Mouse (Mus musculus) retina, postnatal 1 day (tissue): ENCODE measurements at regions not wholly inside any gene's neighbourhood (a gene's known extent, or its start where the extent isn't known, plus 50 kb on each side); places are given as distances from the start of the nearest gene placed in this dataset.
A peak's percentile ranks its signal among the peaks of the same experiment; 100 is the strongest.

Source experiments
- DNase-seq: peaks from one replicate; pipeline ENCODE4 v3.0.0-alpha.2; 2012

DNA sequence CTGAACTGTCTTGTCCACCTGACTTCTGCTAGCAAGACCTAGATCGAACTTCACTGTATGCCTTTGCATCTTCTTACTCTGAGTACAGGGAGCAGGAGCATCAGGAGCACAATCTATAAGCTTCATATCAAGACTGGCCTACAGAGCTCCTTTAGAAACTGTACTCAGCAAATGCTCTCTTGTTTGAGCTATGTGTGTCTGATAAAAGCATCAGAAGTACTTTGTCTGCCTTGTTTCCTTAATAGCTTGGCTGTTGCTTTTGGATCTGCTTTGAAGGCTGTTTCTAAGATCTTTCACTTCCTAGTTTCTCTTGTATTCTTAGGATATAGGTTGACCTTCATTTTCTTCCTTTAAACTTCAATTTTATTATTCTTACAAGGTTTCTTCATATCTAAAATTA lies 175.3 kb upstream of the Cypt12 start:
- no peak for DNase-seq

DNA sequence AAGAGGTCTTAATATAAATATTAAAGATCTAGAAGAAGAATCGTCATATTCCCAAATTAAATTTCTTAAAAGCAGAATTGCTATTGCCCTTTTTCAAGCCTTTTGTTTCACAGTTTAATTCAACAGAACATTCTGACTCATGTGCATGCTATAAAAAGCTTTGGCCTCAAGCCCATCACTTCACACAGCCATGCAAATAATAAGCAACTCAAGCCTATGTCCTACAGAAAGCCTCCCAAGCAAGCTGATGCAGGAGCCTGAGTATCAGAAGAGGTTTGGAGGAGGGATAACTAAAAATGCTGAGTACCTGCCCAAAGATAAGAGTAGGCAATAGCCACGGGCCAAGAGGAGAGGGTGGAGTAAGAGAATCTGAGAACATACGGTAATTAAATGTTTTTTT lies 169.1 kb upstream of the Cypt12 start:
- peak; percentile 8 for DNase-seq

DNA sequence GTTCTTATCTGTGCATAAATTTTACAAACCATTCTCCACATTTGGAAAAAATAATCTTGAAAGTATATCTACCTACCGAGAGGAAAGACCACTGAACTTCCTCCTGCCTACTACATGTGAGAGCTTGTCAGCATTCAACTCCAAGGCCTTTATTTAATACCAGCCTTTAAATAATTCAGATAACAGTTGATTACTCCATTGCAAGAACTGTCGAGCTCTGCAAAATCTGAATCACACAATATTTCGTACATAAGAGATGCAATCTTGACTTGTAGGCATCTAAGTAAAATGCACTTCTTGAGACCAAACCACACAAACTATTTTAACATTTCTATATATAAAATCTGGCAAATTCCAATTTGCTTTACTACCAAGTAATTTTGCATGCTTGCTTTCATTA lies 164.1 kb upstream of the Cypt12 start:
- DNase-seq: peak; percentile 25

DNA sequence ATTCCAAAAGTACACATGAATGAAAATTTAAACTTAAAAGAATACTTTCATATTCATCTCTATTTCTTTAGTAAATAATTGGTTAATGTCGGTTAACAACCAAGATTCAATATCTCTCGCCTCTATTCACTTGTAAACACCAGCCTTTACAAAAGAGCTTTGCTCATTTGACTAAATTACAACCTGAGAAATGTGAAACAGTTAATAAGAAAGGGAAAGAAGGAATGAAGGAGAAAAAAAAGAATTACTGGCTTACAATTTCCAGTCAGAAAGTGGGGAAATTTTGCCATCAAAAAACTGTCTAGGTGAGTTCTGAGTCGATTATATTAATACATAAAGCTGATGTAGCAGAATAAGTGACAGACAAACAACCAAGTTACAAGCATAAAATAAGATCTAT lies 163.6 kb upstream of the Cypt12 start:
- DNase-seq: peak; percentile 18

DNA sequence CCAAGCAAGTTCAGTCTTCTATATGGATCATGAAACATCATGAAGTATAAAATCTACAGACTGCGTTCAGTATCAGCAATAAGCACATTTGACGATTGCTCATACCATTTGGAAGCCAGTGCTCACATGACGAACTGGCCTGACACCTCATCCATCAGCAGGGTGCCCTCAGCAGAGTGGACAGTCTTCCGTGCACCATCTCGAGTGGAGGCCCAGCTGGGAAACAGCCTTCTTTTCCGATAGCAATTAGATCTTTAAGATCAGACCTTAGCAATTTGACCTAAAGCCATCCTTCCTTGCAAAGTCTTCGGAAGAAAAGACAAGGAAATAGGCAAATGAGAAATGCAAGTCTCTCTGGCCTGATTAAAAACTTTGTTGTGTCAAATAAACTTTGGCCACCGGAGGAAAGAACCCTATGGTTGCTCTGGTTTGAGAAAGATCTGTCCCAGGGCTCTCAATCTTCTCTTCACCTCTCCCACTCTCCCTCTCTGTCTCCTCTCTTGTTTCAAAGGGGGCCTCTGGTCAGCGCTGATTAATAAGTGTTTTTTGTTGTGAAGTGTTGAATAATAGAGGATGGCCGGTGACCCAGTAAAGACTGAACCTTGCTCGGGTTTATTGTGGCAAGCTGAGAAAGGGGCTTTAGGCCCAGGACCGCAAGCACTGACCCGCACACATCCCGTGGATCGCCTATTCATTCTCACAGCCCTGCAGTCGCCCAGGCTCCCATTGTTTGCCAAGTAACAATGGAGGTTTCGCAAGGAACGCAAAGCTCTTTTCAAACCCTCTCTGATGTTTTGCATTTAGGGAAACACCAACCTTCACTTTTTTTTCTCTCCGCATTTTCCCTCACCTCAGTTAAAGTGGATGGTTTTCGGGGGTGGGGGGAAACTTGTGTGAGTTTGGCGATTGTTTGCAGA lies 162.8 kb upstream of the Cypt12 start:
- DNase-seq: peak; percentile 94

DNA sequence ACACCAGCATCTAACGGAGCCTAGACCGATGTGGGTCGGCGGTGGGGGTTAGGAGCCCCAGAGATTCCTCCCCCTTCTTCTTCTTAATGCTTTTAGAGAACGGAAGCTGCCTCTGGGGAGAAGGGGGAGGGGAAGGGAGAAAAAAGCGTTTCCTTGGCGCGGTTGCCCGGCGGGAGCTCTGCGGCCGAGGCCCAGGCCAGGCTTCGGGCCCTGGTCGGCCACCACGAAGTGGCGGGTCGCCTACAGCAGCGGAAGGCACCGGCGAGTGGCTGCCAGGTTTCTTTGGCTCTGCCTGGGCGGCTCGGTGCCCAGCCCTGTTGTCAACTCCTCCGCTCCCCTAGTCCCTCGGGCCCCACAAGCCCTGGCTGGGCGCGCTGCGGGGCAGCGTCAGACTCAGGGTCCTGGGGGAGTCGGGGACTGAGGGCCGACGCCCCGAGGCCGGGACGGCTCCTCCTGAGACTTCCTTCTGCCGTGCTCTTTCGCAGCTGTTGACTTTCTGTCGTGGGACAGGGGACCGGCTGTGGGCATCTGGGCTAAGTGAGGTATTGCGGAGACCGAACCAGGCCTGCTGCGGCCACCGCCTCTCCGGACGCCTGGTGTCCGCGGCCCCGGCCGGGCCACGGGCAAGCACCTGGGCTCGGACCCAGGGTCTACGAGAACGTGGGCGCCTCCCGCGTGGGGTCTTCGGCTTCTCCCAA lies 162.0 kb upstream of the Cypt12 start:
- DNase-seq: peak; percentile 94

DNA sequence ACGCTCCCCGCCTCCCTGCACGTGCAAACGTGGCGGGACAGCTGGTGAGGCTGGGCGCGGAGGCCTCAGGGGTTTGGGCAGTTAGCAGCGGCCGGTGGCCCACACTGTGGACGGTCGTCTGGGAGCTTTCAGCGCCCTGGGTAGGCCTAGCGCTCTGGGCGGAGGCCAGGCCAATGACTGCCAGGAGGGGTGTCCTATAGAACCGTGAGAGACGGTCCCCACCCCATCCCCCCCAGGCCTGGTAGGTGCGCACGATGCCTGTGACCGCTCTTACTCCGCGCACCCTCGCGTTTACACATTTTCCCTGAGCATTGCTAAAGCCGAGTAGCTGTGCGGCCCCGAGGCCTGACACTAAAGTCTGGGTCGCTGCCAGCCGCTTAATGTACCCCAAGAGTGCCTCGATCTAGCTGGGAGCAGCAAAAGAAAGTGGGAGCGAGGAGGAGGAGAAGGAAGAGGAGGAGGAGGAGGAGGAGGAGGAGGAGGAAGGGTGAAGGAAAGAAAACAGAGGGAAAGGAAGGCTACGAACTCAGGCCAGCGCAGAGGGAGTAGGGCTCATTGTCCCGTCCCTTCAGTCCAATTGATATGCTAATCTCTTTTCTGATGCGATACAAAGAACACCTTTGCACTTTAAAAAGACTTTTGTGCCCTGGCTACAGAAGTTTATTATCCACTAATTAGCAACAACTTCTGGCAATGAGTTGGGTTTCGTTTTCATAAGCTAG lies 161.3 kb upstream of the Cypt12 start:
- peak; percentile 90 for DNase-seq

DNA sequence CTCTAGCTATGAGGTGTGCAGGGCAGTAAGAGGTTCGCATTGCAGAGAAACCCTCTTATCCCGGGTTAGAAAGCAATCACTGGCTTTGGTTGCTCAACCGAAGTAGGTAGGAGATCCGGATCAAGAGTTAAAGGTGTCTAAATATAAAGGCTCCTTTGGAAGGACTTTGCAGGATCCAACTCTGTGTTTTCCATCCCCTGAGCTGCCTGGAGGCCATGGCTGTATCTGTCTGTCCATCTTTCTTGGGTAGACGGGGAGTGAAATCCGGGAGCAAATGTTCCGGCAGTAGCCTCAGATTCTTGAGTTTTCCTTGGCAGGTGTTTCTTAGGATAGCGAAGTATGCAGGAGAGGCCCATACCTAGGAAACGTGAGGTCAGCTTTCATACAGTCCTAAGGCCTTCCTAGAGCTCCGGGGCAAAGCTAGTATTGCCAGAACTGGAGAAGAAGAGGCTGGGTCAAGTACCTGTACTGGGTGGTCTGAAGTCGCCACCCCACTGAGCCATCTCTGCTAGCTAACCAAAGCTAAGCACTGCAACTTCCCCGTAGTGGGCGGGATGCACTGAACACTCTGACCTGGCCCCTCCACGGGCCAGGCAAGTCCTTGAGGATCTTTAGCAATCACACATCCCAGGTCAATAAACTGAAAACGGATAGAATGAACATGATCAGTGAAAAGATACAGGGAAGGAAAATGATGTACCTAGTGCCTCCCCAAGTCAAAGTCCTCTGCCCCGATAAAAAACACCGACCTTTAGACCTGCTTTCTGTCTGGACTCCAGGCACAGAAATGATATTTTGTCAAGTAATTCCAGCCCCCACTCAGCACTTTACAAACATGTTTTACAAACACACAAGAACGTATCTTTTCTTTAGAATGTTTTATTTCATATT lies 160.5 kb upstream of the Cypt12 start:
- peak; percentile 59 for DNase-seq

DNA sequence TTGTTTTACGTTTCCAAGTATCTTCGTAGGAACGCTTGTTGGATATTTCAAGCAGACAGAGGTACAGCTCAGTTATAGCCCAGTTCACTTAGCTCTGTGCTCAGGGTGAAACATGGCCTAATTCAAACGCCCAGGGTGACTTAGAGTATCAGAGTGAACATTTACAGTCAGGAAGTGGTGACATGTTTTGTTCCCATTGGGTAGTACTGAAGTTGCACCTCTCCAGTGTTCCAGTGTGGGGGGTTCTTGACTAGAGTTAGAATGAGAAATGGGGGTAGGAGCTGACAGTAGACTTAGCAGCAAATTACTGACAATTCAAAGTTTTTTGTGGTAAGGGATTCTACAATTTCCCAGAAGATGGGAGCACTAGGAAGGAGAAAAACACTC lies 159.9 kb upstream of the Cypt12 start:
- DNase-seq: peak; percentile 50

DNA sequence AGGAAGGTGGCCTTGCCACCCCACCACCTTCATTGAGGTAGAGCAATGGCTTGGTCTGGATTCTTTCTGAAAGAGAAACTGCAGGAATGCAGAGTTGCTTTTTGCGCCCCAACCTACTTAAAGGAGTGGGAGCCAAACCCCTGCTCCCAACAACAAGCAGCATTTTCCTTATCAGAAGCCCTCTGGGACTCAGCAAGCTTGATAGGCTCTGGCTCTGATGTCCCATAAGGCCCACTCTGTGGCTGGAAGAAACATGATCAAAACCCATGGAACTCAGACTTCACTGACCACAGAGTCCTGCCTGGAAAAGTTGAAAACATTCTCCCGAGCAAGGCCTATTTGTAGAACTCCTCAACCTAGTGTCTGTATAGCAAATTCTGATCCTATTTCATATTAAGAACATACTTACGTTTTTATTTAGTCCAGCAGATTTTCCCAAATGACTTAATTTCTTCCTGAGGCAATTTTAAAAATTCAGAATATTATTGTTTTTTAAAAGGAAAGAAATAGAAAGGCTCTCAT lies 159.4 kb upstream of the Cypt12 start:
- peak; percentile 50 for DNase-seq

DNA sequence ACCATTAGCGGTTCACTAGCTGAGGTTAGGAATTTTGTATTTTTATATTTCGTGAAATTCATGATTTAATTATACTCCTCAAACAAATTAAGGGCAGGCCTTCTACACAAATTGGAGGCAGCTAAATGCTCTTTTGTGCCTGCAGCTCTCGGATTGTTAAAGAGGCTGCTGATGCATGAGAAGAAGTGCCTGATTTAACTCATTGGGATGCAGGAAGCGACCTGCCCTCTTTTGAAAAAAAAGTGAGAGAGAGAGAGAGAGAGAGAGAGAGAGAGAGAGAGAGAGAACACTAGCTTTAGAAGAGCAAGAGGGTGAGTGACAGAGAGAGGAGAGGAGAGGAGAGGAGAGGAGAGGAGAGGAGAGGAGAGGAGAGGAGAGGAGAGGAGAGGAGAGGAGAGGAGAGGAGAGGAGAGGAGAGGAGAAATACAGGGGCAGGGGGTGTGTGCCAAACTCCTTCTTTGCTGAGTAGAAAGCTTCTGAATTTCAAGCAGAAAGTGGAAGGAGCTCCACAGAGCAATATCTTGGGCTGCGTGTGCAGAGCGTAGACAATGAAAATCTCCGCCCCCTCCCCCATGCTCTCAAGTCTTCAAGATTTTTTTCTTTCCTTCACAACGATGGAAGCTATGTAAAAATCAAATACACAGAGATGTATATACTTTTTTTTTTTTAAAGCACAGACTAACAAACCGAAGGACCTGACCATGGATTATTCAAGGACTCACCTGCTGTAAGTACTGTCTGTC lies 158.6 kb upstream of the Cypt12 start:
- peak; percentile 88 for DNase-seq

DNA sequence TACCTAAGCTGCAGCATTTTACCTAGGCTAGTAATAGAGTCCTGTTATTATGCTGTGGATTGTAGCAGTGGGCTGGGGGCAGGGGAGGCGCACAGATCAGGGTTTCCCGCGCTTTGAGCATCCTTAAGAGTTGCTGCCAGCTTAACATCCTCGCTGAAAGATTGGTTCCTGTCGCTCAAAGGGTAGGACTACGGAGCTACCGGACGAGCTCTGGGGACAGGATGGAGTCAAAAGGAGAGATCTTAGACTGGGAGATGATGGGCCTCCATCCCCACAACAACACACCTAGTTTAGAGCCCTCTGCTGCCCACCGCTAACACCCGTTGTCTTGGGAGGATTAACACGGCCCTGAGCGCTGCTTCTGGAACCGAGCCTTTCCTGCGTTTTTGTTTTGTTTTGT lies 157.9 kb upstream of the Cypt12 start:
- peak; percentile 77 for DNase-seq

DNA sequence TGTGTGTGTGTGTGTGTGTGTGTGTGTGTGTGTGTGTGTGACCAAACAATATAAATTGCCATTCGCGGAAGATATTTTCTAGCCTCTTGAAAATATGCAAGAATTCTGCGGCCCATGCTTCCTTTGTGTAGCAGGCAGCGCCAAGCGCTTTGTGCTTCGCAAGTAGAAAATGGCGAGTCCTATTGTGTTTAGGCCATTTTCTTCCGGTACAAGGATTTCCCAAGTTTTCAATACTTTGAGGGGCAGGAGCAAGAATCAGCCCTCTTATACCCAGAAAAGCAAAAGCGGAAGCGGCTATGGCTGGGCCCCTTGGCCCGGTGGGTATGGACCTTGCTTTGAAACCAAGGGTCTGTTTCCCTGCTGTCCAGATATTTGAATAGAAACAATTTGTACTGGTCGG lies 157.4 kb upstream of the Cypt12 start:
- peak; percentile 64 for DNase-seq

DNA sequence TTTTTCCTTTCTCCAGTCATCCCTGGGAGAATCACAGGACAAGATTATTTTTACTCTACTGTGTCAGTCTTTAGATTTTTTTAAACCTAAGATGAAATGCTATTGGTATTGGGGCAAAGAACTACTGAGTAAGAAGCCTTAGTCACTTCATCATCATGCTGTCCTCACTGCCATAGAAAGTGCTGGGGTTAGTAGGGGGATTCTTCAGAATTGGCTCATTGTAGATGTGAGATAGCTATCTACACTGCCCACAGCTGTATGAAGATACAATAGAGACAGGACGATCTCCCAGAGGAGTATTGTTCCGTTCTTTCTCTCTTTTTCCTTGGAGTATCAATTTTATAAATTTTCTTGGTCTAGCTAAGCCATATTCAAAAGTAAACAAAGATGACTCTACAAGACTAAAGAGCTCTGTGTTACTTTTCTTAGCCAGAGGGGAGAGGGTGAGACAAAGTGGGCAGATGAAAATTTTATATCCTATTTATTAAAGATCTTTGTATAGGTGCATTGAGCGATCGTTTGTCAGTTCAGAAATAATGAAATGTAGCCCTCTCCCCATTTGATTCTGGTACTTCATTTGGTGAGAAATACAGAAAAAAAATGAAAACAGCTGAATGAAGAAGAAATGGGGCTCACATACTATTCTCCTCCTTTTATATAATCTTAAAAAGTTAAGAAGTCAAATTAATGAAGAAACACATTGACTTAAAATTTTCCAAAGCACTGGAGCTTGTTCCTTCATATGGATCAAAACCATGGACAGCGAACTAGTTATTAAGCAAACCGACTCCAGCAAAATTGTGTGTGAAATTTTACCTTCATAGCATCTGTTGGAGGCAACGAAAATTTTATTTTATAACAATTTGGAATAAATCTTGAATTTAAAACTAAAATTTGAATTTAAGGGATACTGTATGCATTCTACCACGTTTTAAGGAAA lies 156.6 kb upstream of the Cypt12 start:
- DNase-seq: peak; percentile 54

DNA sequence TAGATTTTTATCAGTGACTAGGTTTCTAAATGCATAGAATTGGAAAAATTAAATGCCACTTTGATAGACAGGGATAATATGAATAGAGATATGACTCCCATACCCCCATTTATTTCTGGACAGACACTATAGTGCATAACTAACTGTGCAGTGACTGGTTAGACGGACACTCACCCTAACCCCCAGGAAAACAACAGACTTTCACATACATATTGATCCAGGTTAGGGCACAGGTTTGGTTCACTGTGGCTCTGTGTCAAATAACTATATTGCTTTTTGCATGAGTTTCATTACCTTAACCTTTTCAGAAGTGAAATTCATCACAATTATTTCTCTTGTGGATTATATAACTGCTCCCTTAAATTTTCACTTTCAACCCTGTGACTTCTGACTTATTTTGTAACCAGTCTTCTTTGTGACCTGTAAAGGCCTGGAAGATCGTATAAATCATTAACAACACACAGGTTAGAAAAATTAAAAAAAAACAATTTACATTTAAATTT lies 155.6 kb upstream of the Cypt12 start:
- DNase-seq: no peak

DNA sequence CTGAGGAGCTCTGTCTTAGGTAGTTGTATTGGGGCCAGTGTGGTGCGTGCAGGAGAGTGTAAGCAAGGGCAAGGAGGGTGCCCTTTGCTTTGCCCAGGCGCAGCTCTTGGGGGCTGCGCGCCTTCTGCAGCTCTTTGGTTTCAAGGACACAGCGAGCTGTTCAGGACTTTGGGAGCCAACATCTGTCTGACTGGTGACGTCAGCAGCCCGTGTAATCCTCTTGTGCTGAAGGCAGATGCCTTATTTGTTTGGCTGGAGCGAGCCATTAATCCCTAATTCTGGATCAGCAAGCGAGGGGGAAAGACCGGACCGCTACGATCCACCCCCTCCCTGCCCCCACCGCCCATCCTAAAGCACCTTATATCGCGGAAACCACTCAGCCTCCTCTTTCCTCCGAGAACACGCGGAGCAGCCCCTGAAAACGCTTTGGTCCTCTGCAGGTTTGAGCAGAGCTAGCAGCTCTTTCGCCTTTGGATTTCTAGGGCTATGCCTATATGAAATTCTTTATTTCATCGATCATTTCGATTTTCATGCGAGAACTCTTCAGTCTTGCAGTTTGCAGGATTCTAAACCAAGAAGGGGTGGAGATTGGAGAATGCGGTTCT lies 154.5 kb upstream of the Cypt12 start:
- DNase-seq: peak; percentile 96

DNA sequence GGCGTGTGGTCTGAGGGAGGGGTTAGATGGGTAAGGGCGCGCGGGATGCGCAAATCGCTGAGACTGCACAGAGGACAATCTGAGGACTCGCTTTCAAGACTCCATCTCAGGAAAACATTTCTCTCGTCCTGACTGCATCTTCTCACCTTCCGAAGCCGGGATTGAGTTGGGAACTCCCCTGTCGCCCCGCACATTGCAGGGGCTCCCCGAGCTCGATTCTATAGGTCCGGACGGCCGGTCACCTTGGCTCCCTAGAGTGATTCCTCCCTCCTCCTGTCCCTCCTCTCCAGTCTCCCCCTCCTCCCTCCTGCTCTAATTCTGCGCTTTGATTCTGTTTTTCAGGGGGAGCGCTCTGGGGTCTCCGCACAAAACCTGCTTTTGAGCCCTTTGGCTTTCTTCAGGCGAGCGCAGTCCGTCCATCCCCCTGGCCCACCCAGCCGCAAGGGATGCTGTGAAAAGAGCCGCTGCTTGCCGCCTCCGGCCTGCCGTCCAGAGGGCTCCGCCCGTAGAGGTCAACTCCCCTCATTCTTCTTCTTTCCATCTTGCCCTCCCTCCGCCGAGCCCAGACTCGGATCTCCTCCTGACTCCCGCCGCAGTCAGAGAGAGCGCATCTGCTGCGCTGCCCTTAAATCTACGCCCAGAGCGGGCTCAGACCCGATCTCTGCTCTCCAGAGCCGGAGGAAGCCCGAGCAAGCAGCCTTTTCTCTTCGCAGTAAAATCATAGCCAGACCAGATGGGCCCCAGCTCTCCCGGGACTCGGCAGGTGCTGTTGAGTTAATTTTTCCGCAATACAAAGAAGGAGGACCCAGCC lies 153.8 kb upstream of the Cypt12 start:
- peak; percentile 70 for DNase-seq
